Mouse (Mus musculus): ENCODE data around the gene Spata7.
A peak's percentile ranks its signal among the peaks of the same experiment; 100 is the strongest.

The Spata7 gene

DNA sequence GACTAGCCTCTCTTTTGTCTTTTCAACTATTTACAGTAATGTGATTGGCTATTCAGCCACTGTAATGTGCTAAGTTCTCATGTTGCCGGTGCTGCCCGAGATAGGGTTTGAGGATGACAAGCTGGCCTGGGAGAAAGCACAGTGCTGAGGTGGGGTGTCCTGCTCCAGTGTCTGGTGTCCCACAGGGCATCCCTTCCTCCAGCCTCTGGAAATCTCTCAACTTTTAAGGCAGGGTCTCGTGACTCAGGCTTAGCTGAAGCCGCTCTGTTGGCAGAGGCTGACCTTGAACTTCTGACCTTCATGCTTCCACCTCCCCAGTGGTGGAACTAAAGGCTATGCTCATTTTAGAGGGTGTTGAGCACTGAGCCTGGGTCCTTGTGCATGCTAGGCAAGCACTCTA lies 42.5 kb downstream of the Spata7 start:
- no peak for DNase-seq (ENCODE audit: low read depth, low spot score)

- DNase-seq (ENCODE audit: low read depth, low spot score): no peak
Observed at GRCm38 (mm10) chr12:98673879-98674278, 45.9 kb downstream of the Spata7 start.

- DNase-seq (ENCODE audit: low read depth, low spot score): peak; percentile 50
Observed at GRCm38 (mm10) chr12:98674627-98675143, 46.7 kb downstream of the Spata7 start.

GRCm38 (mm10) chr12:98676861-98677260 lies 48.9 kb downstream of the Spata7 start:
- DNase-seq (ENCODE audit: low read depth, low spot score): no peak

DNA sequence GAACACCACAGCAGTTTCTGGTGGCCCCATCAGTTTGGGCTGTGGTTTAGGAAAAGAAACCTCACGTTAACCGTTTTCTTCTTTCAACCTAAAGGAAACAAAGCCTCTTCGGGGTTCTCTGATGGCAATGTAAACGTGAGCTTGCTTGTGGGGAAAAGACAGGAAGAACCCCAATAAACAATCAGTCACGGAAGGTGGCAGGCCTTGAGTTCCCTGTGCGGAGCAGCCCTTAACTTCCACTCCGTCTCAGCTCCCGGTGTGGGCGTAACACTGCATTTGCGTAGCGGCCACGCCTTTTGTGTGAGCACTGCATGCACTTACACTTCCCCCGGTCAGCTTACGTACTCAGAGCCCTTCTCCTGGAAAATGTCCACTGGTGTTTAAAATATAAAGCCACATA lies 49.4 kb downstream of the Spata7 start:
- DNase-seq (ENCODE audit: low read depth, low spot score): no peak

DNA sequence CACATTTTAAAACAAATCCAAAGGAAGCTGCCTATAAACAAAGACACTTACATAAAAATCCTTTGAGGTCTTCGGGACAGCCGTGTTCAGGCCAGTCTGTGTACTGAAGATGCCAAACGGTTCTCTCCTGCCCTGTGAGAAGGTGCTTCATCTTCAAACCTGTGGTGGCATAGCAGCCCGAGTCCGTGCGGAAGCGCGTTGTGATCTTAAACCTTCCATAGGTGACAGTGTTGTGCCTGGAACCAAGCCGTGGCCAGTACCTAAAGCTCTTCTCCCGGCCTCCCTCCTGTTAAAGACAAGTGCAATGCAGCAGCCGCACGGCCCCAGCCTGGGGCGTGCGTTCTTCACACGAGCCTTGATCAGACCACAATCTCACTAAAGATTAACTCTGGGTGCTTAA lies 51.9 kb downstream of the Spata7 start:
- DNase-seq (ENCODE audit: low read depth, low spot score): no peak

DNA sequence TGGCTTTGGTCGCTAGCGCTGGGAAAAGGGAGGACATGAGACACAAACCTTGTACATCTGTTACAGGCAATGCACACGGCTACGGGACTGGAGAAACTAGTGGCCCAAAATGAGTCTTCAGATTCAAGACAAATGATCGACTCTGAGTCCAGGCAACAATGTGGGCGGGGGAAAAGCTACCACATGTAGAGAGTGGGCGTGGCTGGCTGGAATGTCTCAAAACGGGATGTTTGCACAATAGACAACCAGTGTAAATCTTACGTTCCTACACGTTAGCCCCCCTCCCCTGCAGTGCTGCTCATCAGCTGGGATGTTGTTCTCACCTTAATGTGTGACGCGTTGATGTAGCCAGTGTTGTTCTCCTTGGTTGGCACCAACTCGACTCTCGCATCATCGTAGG lies 54.2 kb downstream of the Spata7 start:
- no peak for DNase-seq (ENCODE audit: low read depth, low spot score)

DNA sequence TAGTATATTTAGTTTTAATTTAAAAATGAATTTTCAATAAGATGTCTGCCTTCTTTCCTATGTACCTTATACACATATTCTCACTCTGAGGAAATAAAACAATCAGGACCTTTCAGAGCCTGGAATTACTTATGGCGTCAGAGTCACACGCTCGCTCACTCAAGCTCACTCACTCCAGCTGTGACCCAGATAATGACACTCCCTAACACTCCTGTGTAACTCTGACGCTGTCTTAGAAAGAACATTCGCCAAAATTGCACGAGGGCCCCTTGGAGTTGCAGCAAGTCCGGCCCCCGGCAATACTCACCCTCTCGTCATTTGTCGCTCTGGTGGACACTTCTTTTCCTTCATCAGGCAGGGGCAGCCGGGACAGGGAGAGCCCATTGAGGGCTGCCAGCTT lies 55.2 kb downstream of the Spata7 start:
- DNase-seq (ENCODE audit: low read depth, low spot score): no peak

- DNase-seq (ENCODE audit: low read depth, low spot score): no peak
Observed at GRCm38 (mm10) chr12:98683574-98683973, 55.6 kb downstream of the Spata7 start.

GRCm38 (mm10) chr12:98690230-98690629 lies 62.3 kb downstream of the Spata7 start:
- no peak for DNase-seq (ENCODE audit: low read depth, low spot score)

- no peak for DNase-seq (ENCODE audit: low read depth, low spot score)
Observed at GRCm38 (mm10) chr12:98697202-98697601, 69.2 kb downstream of the Spata7 start.

DNA sequence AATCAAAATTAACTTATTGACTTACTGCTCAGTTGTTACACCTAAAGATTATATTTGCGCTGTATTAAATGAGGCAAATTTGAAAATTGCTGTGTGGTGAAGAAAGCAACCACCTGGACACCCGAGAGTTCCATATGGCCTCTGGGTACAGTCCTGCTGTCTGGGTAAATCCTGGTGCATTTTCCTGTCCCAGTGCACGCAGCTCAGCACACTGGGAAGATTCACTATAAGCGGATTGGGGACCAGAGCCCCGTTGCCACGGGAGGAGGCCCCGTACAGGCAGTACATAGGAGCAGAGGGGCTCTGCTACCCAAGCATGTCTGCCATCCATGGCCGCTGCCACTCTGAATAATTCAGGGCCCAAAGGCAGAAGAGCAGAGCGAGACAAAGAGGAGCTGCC lies 73.6 kb downstream of the Spata7 start:
- DNase-seq (ENCODE audit: low read depth, low spot score): peak; percentile 16

DNA sequence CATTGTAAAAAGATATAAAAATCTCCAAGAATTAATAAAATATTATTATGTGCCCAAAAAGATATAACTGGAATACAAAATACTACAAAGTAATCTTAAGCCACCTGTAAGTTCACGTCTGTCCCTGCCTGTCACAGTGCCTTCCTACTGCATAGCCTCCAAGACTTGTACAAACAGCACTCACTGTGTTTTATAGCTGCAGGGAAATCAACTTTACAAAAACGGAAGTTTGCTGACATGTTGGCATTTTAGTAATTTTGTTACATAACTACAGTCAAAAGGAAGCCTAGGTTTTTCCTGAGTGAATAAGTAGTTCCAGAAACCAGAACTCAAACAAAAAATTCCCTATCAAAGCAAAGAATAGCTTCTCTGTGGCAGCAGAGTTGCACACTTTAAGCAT lies 75.6 kb downstream of the Spata7 start:
- no peak for DNase-seq (ENCODE audit: low read depth, low spot score)

DNA sequence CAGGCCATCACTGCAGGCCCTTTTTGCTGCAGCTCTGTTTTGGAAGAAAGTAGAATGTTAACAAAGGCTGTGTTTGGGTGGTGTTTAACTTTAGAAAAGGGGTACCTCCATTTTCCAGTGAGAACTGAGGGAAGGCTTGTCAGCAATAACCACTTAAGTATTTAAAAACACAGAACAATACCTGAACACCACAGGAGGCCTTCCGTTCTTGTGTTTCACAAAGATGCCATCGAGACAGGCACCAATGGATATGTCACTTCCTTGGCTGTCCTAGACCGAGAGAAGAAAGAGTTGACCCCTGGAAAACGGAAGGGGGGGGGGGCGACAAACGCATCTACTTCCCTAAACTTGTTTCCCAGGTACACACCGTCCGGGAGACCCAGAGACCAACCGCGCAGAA lies 76.0 kb downstream of the Spata7 start:
- no peak for DNase-seq (ENCODE audit: low read depth, low spot score)

DNA sequence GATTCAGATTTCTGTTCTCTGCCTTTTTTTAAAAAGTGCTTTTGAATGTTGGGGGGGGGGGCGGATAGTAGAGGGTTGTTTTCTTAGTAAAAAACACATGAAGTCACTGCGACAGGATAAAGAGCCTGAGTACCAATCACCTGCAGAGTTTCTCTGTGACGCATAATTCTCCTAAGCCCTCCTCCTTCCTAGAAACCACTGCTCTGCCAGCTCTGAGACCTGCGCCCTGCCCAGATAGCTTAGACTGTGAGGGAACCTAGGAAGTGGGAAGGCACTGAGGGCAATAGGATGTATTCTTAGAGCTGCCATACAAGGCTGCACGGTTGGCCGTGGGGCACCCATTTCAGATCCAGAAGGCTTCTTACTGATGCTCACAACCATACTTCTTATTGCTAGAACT lies 84.9 kb downstream of the Spata7 start:
- no peak for DNase-seq (ENCODE audit: low read depth, low spot score)

- DNase-seq (ENCODE audit: low read depth, low spot score): no peak
Observed at GRCm38 (mm10) chr12:98713621-98714103, 85.7 kb downstream of the Spata7 start.

GRCm38 (mm10) chr12:98714757-98715156 lies 86.8 kb downstream of the Spata7 start:
- no peak for DNase-seq (ENCODE audit: low read depth, low spot score)

DNA sequence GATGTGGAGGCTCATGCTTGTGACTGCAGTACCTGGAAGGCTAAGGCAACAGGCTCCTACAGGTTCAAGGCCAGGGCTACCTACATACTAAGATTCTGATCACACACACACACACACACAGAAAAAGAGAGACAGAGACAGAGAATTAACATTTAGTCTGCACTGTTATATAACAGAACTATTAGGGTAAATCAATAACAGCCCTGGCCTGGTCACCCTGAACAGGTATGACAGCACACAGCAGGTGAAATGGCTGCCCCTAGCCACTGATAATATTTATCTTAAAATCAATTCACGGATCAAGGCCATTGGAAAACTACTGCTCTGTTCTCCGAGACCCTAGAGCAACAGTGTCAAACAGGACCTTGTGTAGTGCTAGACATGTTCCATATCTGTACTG lies 88.2 kb downstream of the Spata7 start:
- DNase-seq (ENCODE audit: low read depth, low spot score): no peak
